Mouse (Mus musculus) inflammation-experienced regulatory T-cells (primary cell): ENCODE measurements around the gene Inhbc. TPM values are rescaled to one million over a fixed set of nuclear protein-coding genes. Genes with fewer than 3 reads are reported as not detected.

Experiments used
- polyA plus RNA-seq, 2 experiments: library from polyadenylated mRNA; unstranded; fragments of 100-300 nt; shearing (Covaris generic); gene quantifications; one replicate each; pipeline ENCODE4 v1.2.1; 2017

Inhbc gene
- not detected for polyA plus RNA-seq

GRCm38 (mm10) chr10:127369834-127370820 is at the start of gene Inhbc:
Gene Inhbc, minus strand, starts transcription at chr10:127370431.

DNA sequence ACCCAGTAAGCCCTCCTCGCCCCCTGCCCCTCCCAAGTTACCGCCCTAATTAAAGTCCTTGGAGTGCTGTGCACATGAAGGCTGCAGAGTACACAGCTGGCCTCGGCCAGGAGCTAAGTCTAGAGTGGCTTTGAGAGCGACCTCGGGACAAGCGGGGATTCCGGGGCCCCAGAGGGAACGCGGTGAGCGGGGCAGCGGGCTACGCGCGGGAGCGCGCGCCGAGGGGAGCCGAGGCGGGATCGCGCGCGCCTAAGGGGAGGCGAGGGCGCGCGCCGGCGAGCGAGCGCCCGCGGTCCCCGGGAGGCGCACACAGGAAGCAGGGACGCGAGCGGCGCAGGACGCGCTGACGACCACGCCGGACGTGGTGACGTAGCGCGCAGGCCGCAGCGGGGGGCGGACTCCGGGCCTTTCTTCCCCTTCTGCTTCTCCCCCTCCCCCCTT is 10.0 kb upstream of the Inhbc start, which contains the start of gene R3hdm2:
R3hdm2 (plus strand) TSS at position 77 of the 441 bp plus-strand sequence.

DNA sequence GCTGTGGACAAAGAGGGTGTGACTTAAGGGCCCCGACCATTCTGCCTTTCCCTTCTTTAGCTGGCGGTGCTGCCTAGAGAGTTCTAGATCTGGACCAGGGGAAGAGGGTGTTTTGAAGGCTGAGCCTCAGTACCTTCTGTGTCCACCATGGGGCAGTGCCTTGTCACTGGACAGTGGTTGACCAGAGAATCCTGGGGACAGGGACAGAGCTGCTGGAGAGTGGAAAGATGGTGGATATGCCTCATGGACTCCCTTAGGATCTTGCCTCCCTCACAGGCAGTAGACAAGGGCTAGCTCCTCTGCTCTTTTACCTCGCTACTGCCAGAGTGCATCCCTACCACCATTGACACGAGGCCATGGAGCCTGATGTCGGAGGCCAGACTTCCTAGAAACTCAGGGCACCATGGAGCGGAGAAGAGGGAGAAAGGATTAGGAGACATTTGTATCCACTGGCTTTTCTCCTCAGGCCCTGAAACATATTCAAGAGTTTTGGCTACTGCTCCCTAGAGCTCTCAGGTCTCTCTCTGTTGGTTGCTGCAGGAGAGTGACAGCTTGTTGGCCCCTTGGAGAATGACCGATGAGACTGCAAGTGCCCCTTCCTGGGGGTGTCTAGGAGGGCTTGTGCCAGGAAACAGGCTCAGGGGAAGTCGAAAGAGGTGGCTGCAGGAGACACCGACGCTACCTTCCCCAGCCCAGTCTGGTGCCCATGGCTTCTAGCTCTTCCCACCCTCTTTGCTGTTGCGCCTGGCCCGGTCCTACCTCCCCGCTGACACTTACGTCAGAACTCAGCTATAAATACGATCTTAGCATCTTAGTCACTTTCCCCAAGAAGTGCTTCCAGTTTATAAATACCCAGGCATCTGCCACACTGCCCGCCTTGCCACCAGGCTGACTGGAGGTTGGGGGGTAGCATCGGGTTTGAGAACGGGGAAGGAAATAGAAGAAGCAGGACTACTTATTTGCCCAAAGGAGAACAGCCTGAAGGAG is 16.0 kb downstream of the Inhbc start, which contains the start of gene Inhbe:
Inhbe (minus strand) TSS at position 503 of the 987 bp plus-strand sequence.

GRCm38 (mm10) chr10:127341891-127342639 is 28.2 kb downstream of the Inhbc start, which contains the start of gene Gli1:
Gene Gli1, minus strand, starts transcription at chr10:127341974.

DNA sequence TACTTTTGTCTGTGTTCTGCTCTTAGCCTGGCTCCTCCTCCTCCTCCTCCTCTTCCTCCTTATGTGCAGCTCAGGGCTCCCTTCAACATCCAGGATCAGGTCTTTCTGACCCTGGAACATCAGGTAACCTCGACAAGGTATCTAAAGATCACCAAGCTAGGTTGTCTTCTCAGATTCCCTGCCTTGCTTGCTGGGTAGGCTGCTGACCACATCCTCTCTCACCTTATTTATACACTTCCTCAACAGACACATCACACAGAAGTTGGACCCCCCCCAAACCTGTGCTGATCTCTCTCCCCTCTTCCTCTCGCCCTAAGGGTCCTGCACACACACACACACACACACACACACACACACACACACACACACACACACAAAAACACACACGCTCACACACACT is 48.6 kb downstream of the Inhbc start, which contains the start of gene Arhgap9:
Arhgap9 (plus strand) TSS at position 344 of the 400 bp plus-strand sequence.

DNA sequence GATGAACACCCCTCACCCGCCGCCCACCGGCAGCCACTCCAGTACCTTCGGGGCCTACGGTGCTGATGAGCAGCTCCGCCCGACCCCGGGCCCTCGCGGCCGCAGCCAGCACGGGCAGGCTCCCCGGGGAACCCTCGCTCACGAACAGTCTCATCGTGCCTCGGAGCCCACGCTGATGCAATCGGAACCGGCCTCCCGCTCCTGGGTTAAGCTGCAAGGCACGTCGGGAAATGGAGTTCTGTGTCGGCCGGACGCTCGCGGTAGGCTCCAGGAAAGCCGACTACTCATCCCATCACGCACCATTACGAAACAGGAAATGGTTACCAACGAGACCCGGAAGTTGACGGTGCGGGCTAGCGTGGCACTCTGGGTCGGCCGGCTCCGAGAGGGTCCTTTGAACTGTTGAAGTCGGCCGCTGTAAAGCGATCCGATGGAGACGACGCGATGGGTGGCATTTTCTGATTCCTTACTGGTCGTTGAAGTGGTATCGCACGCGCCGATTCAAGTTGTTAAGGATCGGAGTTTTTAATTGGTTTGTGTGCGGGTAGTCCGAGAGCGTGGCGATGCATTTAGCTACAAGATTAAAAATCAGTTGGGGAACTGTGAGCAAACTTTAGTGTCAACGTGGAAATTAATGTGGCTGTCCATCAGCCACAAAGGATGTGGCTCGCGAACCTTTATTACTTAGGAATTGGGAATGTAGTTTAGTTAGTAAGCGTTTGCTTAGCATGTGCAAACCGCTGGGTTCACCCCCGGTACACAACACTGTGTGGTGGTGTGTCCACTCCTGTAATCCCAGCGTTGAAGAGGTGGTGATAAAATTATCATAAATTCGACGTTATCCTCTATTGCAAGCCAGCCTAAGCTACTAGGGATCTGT is 58.5 kb downstream of the Inhbc start, which contains the start of gene Mars:
Mars (minus strand) TSS at position 311 of the 880 bp plus-strand sequence.

Other genes starting within 250 kb of the Inhbc start
- 100 to 1,000 TPM; 153 to 204 TPM for gene Os9, start 249.3 kb downstream of the Inhbc start, polyA plus RNA-seq
- gene B4galnt1, start 205.2 kb downstream of the Inhbc start, polyA plus RNA-seq = 100 to 1,000 TPM; 549 to 751 TPM
- gene Slc26a10, start 189.8 kb downstream of the Inhbc start, polyA plus RNA-seq = 1 to 10 TPM; 5.6 to 9.2 TPM
- gene Arhgef25, start 180.3 kb downstream of the Inhbc start, polyA plus RNA-seq = 1 to 10 TPM in 1 of 2 experiments, under 1 TPM in 1; 0.33 to 3.3 TPM
- gene Dtx3, start 174.7 kb downstream of the Inhbc start, polyA plus RNA-seq = 100 to 1,000 TPM in 1 of 2 experiments, 10 to 100 TPM in 1; 78.0 to 135 TPM
- 10 to 100 TPM; 31.5 to 32.3 TPM for gene Pip4k2c, start 158.8 kb downstream of the Inhbc start, polyA plus RNA-seq
- 1 to 10 TPM in 1 of 2 experiments, under 1 TPM in 1; 0.78 to 1.0 TPM for gene Kif5a, start 107.1 kb downstream of the Inhbc start, polyA plus RNA-seq
- gene Dctn2, start 104.1 kb downstream of the Inhbc start, polyA plus RNA-seq = 100 to 1,000 TPM in 1 of 2 experiments, 10 to 100 TPM in 1; 76.7 to 121 TPM
- 10 to 100 TPM in 1 of 2 experiments, 1 to 10 TPM in 1; 8.3 to 10.7 TPM for gene Mbd6, start 81.4 kb downstream of the Inhbc start, polyA plus RNA-seq
- gene Mars, start 58.6 kb downstream of the Inhbc start, polyA plus RNA-seq = 10 to 100 TPM; 68.9 to 74.7 TPM
- 100 to 1,000 TPM; 319 to 327 TPM for gene Arhgap9, start 48.5 kb downstream of the Inhbc start, polyA plus RNA-seq
- gene Gli1, start 28.5 kb downstream of the Inhbc start, polyA plus RNA-seq = under 1 TPM; 0.80 to 0.81 TPM
- gene Inhbe, start 16.0 kb downstream of the Inhbc start, polyA plus RNA-seq = not detected
- 10 to 100 TPM; 25.9 to 28.0 TPM for gene R3hdm2, start 9.9 kb upstream of the Inhbc start, polyA plus RNA-seq
- under 1 TPM in 1 of 2 experiments, not detected in 1; 0.58 TPM for gene Stac3, start 131.3 kb upstream of the Inhbc start, polyA plus RNA-seq
- not detected for gene Ndufa4l2, start 144.5 kb upstream of the Inhbc start, polyA plus RNA-seq
- gene Shmt2, start 152.0 kb upstream of the Inhbc start, polyA plus RNA-seq = 10 to 100 TPM; 78.5 to 85.9 TPM
- gene Nxph4, start 164.1 kb upstream of the Inhbc start, polyA plus RNA-seq = under 1 TPM in 1 of 2 experiments, not detected in 1; 0.17 TPM